In genomic region chr17:66504964-66505363, GRCm38 (mm10) we compare ENCODE assay signal across 12 mouse cellular contexts. TPM values are rescaled to one million over a fixed set of nuclear protein-coding genes. Genes with fewer than 3 reads are reported as not detected.
A peak's percentile ranks its signal among the peaks of the same experiment; 100 is the strongest.
DNase-seq lines count a peak whose midpoint lies in the region; ATAC-seq lines count a peak whose summit lies in the region.
"Had no signal": no experiment of that assay in that cellular context is flagged by ENCODE, and none has a peak within 500 bp of the region (broad histone marks: within the 10 kb centered on the region; RNA-seq: fewer than 3 reads in every experiment).

No protein-coding gene starts in this region.

- 71% methylated on average over 8 of the region's 8 CpGs for WGBS in lung, embryonic 15.5 days

- ATAC-seq in lung, embryonic 15.5 days (ENCODE audit: borderline replicate concordance, extremely low read depth, low FRiP score, low TSS enrichment), result peak; percentile 23; the same call in 1 of the 2 replicates
- ATAC-seq in megakaryocyte-erythroid progenitor cell, adult 5-6 weeks (replicated peaks; ENCODE audit: low FRiP score, low TSS enrichment, poor library complexity, severe bottlenecking), result no peak
- ATAC-seq: intestine, postnatal 0 days; liver, embryonic 12.5 days had no signal

- peak; percentile 45 to 54 for DNase-seq in cerebellum, adult 18-20 months
- DNase-seq in cerebellum, adult 9-10 months, result no peak
- DNase-seq in lung, postnatal 25 days (ENCODE audit: low spot score), result no peak
- DNase-seq in NIH3T3 (ENCODE audit: low read depth), result peak; percentile 78
- peak; percentile 61 for DNase-seq in gastrocnemius, postnatal 10 days
- DNase-seq in frontal cortex, postnatal 10 days (ENCODE audit: low spot score in 2 of 2), result no peak
- DNase-seq: thymus, adult 2 months had no signal

- H3K9ac ChIP-seq in lung, embryonic 15.5 days, result no peak overlapping the region
- H3K9ac ChIP-seq: liver, embryonic 12.5 days had no signal

- no peaks in the 10 kb centered on the region for H3K27me3 ChIP-seq in lung, embryonic 15.5 days
- H3K27me3 ChIP-seq: liver, embryonic 12.5 days had no signal

- H3K4me1 ChIP-seq in lung, embryonic 15.5 days, result peaks cover 2% of the 10 kb centered on the region
- H3K4me1 ChIP-seq: embryonic facial prominence, embryonic 10.5 days; liver, embryonic 12.5 days had no signal

- no peaks in the 10 kb centered on the region for H3K9me3 ChIP-seq in lung, embryonic 15.5 days
- H3K9me3 ChIP-seq: embryonic facial prominence, embryonic 10.5 days; liver, embryonic 12.5 days had no signal

- peaks cover 43% of the 10 kb centered on the region for H3K36me3 ChIP-seq in lung, embryonic 15.5 days

- no peak overlapping the region for H3K4me3 ChIP-seq in lung, embryonic 15.5 days
- H3K4me3 ChIP-seq: embryonic facial prominence, embryonic 10.5 days; liver, embryonic 12.5 days had no signal

- no peak overlapping the region for H3K27ac ChIP-seq in lung, embryonic 15.5 days
- H3K27ac ChIP-seq: embryonic facial prominence, embryonic 10.5 days; liver, embryonic 12.5 days had no signal

- H3K4me2 ChIP-seq in lung, embryonic 15.5 days, result no peak overlapping the region
- H3K4me2 ChIP-seq: liver, embryonic 12.5 days had no signal

RNA-seq across cellular contexts. Expression of gene Rab12, which starts 14.6 kb away (rescaled TPM):
- 57.8 and 58.9 TPM in 2 replicates for polyA plus RNA-seq in lung, embryonic 15.5 days (2015; fragmentation: Nextera tagmentation; extraction: Ambion mirVana)
- total RNA-seq in gastrocnemius, postnatal 10 days (2021), result 100 to 1,000 TPM in 1 of 2 experiments, 10 to 100 TPM in 1; 98.4 to 111 TPM
- 15.3 and 24.4 TPM in 2 replicates for total RNA-seq in megakaryocyte-erythroid progenitor cell, adult 5-6 weeks (2014; fragmentation: Nextera tagmentation)
- total RNA-seq in megakaryocyte-erythroid progenitor cell, adult 5-6 weeks (2017), result 21.4 and 22.4 TPM in 2 replicates

RNA-seq across cellular contexts. Expression of gene Mtcl1, which starts 55.4 kb away (rescaled TPM):
- polyA plus RNA-seq in lung, embryonic 15.5 days (2015; fragmentation: Nextera tagmentation; extraction: Ambion mirVana), result 7.9 and 10.4 TPM in 2 replicates
- 10 to 100 TPM in 1 of 2 experiments, 1 to 10 TPM in 1; 9.3 to 13.1 TPM for total RNA-seq in gastrocnemius, postnatal 10 days (2021)
- total RNA-seq in megakaryocyte-erythroid progenitor cell, adult 5-6 weeks (2014; fragmentation: Nextera tagmentation), result not detected in 2 replicates
- total RNA-seq in megakaryocyte-erythroid progenitor cell, adult 5-6 weeks (2017), result not detected in 2 replicates

Comparison
In these comparisons a context has a peak if more than half of its experiments do, and no peak if none do; other contexts are left out.
1. DNase-seq: peak in cerebellum, adult 18-20 months (2 of 2), NIH3T3 (single experiment) and gastrocnemius, postnatal 10 days (single experiment); none in cerebellum, adult 9-10 months (single experiment), lung, postnatal 25 days (single experiment) and frontal cortex, postnatal 10 days (0 of 2).
2. RNA of gene Mtcl1, which starts 55.4 kb away (total RNA-seq): 9.3 to 13.1 TPM in gastrocnemius, postnatal 10 days; not detected in megakaryocyte-erythroid progenitor cell, adult 5-6 weeks; every median in the first group is over 10 times any median in the second.